Mouse (Mus musculus): ENCODE measurements around the gene Ppih. TPM values are rescaled to one million over a fixed set of nuclear protein-coding genes. Genes with fewer than 3 reads are reported as not detected.
"Not testable (repeated sequence)": the region's sequence is repeated elsewhere in the genome, so short reads cannot be mapped to it uniquely, and the experiment has no call there.

Gene Ppih
- total RNA-seq, 2 experiments from 2014 or later, result 20.3 to 26.3 TPM

DNA sequence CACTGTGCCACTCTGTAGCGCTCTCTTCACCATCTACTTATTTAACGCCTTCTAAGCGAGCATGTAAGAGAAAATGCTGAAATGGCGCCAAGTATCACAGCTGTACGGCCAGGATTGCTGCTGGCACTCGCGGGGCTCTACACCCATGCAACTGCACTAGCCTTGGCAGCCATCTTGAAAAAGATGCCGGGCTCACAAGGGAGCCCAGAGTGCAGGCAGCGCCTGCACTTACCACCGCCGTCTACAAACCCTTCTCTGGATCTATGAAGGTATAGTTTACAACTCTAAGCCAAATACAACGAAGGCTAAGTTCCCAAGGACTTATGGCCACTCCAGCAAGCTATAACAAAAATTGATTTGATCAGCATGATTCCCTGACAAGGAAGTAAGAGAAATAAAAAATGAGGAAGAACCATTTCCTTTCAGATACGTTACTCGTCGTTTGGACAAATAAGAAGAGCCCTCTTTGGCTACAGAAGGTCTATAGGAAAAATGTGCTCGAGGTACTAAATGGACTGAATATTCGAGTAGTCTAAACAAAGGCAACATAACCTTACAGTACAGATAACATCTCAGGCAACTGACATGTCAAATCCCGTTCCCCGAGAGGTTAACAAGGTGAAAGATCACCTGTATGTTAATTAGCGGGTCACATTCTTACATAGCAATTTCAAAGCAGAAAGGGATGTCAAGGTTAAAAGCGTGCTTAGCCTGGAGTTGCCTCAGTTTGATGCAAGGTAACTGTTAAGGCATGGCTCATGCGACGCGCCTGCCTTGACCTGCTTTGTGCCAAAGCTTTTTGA is 27.4 kb downstream of the Ppih start:
- DNase-seq, result peak; percentile 69

DNA sequence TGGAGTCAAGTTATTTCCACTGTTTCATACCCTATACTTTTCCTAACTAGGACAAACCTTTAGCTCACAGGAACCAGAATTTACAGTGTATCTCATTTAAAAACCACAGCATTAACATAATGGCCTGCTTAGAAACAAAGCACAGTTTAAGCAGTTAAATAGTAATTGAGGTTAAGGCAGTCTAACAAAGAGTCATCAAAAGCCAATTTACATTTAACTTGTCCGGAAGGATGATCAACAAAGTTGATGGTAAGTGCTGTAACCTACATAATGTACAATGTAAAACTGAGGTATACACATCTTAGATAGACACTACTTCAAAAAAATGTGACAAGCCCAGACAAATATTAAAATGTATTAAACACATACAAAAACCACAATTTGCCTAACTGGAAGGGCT is 28.4 kb downstream of the Ppih start:
- no peak for DNase-seq

DNA sequence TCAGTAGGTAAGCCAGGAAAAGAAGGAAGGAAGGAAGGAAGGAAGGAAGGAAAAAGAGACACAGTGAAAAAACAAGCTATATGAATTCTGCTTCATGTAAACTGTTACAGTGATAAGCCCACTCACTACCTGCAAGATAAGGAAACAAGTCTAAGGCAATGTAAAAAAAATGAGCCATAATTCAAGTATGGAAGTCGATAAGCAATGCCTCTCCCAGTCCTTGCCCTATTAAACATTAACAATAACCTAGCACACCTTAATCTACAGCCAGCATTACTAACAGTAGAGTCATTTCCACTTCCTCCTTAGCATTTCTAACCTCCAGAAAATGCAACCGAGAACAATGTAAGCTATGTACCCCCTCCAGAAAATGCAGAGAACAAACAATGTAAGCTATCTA is 35.0 kb downstream of the Ppih start:
- DNase-seq, result no peak

- DNase-seq, result no peak
Observed at GRCm38 (mm10) chr4:119284861-119285260, 35.5 kb downstream of the Ppih start.

DNA sequence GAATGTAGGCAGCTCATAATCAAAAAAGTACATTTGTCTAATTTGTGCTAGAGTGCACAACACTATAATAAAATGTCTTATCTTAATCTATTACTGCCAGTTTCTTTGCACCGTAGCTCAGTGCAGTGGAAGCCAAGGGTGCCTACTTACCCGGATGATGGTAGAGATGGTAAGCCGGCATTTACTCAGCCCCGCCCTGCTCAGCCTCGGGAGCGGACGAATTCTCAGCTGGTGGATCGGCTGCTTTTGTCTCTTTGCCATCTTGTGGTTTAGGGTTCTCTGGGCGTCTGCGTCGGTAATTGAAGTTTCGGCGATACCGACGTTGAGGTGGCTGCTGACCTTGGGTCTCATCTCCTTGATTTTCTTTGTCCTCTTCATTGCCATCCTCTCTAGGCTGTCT is 41.6 kb downstream of the Ppih start:
- DNase-seq, result not testable (repeated sequence)

DNA sequence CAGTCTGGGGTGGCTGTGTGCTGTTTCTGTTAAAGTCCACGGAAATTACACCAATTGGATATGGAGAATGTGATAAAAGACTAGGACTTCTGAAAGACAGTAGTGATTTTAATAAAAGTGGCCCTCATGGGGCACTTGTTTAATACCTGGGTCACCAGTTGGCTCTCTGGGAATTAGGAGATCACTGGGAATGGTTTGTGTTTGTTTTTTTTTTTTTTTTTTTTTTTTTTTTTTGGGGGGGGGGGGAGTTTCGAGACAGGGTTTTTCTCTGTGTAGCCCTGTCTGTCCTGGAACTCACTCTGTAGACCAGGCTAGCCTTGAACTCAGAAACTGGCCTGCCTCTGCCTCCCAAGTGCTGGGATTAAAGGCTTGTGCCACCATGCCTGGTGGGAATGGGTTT is 44.6 kb downstream of the Ppih start:
- DNase-seq, result no peak

GRCm38 (mm10) chr4:119275226-119275625 is 45.1 kb downstream of the Ppih start:
- DNase-seq, result no peak

DNA sequence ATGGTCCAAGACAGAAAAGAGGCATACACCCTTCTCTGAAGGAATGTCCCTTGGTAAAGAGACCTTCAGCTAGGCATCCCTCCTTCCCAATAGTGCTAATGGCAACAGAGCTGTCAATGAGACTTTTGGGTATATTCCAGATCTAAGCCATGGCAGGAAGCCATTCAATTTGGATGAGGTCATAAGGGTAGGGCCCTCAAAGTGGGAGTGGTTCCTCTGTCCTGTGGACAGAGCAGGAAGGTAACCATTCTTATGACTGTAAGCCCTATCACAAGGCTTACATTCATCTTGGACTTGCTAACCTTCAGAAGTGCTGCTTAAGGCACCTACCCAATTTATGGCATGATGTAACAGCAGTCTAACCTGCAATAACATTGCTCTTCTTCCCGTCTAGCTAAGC is 45.7 kb downstream of the Ppih start:
- peak; percentile 37 for DNase-seq

- no peak for DNase-seq
Observed at GRCm38 (mm10) chr4:119266606-119267005, 53.7 kb downstream of the Ppih start.

- DNase-seq, result no peak
Observed at GRCm38 (mm10) chr4:119263459-119263858, 56.9 kb downstream of the Ppih start.

DNA sequence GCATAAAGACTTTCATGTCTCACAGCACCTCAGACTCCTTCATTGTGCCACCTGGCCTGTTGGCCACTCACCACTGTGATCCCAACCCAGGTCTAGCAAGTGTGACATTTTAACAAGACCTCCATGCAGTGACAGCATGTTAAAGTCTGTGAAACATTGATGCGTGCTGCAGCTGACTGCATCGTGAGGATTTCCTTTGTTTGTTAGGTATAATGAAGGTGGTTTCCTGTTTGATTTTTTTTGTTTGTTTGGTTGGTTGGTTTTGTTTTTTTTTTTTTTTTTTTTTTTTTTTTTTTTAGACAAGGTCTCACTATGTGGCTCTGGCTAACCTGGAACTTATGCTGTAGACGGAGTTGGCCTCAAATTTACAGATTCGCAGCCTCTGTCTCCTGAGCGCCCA is 57.9 kb downstream of the Ppih start:
- DNase-seq, result no peak

DNA sequence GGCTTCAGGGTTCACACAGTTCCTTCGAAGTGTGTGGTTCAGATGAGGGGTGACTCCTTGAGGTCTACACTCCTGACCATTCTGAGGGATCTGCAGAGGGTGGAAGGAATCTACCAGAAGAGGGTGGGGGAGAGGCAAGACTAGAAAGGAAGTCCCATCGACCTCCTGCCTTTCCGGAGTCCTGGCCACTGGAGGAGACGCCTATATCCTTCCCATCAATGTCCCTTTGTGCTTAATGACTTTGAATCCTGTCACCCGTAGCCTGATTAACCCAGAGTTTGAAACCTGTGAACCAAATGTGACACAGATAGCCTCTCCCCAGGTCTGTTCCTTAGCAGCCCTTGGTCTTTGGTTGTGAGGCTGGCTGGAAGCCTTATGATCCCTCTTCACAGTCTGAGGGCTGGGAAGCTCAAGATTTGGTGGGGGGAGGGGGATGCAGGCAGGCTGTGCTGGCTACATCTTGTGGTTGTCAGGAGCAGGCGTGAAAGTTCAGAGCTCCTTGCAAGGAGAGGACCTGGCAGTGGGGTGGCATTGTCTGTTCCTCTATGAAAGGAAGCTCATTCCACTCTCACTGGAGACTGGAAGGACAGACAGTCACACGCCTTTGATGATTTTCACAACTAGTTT is 59.1 kb downstream of the Ppih start:
- no peak for DNase-seq

GRCm38 (mm10) chr4:119259344-119260254 is 60.7 kb downstream of the Ppih start:
- no peak for DNase-seq

DNA sequence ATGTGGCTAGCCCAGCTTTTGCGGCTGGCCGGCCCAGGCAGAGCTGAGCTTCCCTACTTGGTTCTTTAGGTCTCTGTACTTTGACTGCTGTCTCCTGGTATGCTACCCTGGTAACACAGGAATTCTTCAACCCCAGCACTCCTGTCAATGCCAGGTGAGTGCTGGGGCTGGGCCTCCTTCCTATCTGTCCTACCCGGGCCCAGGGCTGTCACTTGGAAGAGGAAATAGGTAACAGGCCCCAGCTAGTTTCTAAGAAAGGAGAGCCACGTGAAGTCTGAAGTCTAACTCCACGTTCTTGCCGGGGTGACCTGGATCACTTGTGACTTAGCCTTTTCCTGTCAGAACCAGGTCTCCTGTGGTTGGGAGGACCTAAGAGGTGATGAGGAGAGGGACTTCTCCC is 63.3 kb downstream of the Ppih start:
- no peak for DNase-seq

DNA sequence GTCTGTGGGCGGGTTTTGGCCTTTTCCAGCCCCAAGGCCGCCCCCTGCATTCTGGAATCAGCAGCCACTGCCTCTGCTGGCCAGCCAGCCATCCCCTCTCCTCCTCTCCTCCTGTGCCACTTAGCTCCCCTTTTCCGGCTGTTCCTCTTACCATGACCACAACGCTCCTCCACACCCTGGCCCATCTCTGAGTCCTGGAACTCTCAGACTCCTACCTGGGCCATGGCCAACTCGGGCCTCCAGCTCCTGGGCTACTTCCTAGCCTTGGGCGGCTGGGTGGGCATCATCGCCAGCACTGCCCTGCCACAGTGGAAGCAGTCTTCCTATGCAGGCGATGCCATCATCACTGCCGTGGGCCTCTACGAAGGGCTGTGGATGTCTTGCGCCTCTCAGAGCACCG is 65.0 kb downstream of the Ppih start, which contains the start of gene Cldn19:
TSS of gene Cldn19 (plus strand) at position 64 of the 400 bp plus-strand sequence.
- DNase-seq, result no peak

DNA sequence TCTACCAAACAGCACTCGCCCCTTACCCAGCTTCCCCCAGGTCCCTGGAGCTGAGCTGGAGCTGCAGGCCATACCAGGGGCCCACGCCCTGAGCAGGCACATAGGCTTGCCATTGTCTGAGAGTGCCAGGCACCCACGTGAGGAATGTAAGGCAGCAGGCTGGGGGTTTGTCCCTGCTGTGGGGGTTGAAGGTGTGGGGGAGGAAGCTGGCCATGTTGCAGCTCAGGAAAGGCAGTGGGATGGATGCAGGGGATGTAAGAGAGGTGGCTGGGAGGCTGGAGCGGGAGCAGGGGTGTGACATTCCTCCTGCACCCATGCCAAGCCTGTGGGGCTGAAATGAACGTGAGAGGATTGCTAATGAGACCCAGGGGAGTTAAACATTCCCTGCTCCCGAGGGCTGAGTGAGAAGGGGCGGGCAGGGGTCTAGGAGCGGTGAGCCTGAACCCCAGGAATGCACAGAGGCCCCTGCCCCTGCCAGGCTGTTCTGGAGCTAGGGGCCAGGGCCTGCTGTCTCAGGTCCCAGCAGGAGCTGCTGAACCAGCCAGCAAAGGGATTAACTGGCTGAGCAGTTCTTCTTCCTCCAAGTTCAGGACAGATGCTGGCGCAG is 66.2 kb downstream of the Ppih start:
- no peak for DNase-seq

GRCm38 (mm10) chr4:119252025-119252808 is 68.1 kb downstream of the Ppih start:
- DNase-seq, result no peak
